In genomic region chr4:45802900-45803299, GRCm38 (mm10) we compare ENCODE assay signal across 16 mouse cellular contexts. TPM values are rescaled to one million over a fixed set of nuclear protein-coding genes. Genes with fewer than 3 reads are reported as not detected.
"Had no signal": no experiment of that assay in that cellular context is flagged by ENCODE, and none has a peak within 500 bp of the region (broad histone marks: within the 10 kb centered on the region; RNA-seq: fewer than 3 reads in every experiment).

No protein-coding gene starts in this region.

- H3K4me3 ChIP-seq: megakaryocyte, embryonic 14.5 days; midbrain, embryonic 13.5 days; midbrain, embryonic 15.5 days; neural tube, embryonic 12.5 days had no signal

- H3K9ac ChIP-seq: lung, embryonic 14.5 days; midbrain, embryonic 13.5 days; midbrain, embryonic 15.5 days; neural tube, embryonic 12.5 days had no signal

- H3K27me3 ChIP-seq: midbrain, embryonic 13.5 days; midbrain, embryonic 15.5 days; neural tube, embryonic 12.5 days had no signal

- DNase-seq: lung, adult 18-20 months; lung, embryonic 14.5 days; lung, postnatal 10 days; right cerebral cortex, postnatal 14 days; spleen, adult 18-20 months; thymus, adult 18-20 months; thymus, postnatal 14 days; thymus, postnatal 36 days had no signal

- ATAC-seq: midbrain, embryonic 13.5 days; midbrain, embryonic 15.5 days had no signal

- H3K36me3 ChIP-seq: midbrain, embryonic 15.5 days had no signal

- H3K27ac ChIP-seq: macrophage; midbrain, embryonic 13.5 days; midbrain, embryonic 15.5 days; neural tube, embryonic 12.5 days had no signal

- H3K4me2 ChIP-seq: lung, embryonic 14.5 days; midbrain, embryonic 11.5 days; midbrain, embryonic 13.5 days; midbrain, embryonic 15.5 days; neural tube, embryonic 12.5 days had no signal

- H3K9me3 ChIP-seq: megakaryocyte, embryonic 14.5 days; midbrain, embryonic 13.5 days; midbrain, embryonic 15.5 days; neural tube, embryonic 12.5 days had no signal

RNA-seq across cellular contexts. Expression of gene Igfbpl1, which starts 23.8 kb away (rescaled TPM):
- polyA plus RNA-seq: lung, embryonic 16.5 days; macrophage; thymus, postnatal 0 days had no signal

RNA-seq across cellular contexts. Expression of gene Stra6l, which starts 45.6 kb away (rescaled TPM):
- polyA plus RNA-seq: lung, embryonic 14.5 days had no signal
